Mouse (Mus musculus) C3H10T1/2 (cell line): ENCODE data around the gene Tmem175. TPM values are rescaled to one million over a fixed set of nuclear protein-coding genes. Genes with fewer than 3 reads are reported as not detected.

Experiments used
- polyA plus RNA-seq, 2 experiments: library from polyadenylated mRNA; unstranded; fragments of >200 nt; fragmentation: generic; extraction: Trizol; gene quantifications; one replicate each; pipeline ENCODE4 v1.2.1; 2012; ENCODE audit warnings: missing spikeins in 2 of 2

Gene Tmem175
- 10 to 100 TPM in 1 of 2 experiments, 1 to 10 TPM in 1; 5.8 to 32.3 TPM for polyA plus RNA-seq

GRCm38 (mm10) chr5:108629634-108630483, at the start of gene Tmem175, which contains the start of gene Gak:
Gene Tmem175 (plus strand): TSS chr5:108629770.
Gene Gak (minus strand): TSS chr5:108629755.

GRCm38 (mm10) chr5:108659698-108660631, 30.4 kb downstream of the Tmem175 start, which contains the start of gene Idua:
Gene Idua (plus strand): TSS chr5:108660331.

GRCm38 (mm10) chr5:108668977-108669936, 39.7 kb downstream of the Tmem175 start, which contains the start of gene Dgkq:
Gene Dgkq (minus strand): TSS chr5:108669672.

GRCm38 (mm10) chr5:108675251-108675816, 45.8 kb downstream of the Tmem175 start, which contains the start of gene Slc26a1:
Gene Slc26a1 (minus strand): TSS chr5:108675569.

GRCm38 (mm10) chr5:108692271-108692670, 62.7 kb downstream of the Tmem175 start, which contains the start of gene Fgfrl1:
Gene Fgfrl1 (plus strand): TSS chr5:108692382.

Other genes starting within 250 kb of the Tmem175 start
- gene Pde6b, start 241.4 kb upstream of the Tmem175 start, polyA plus RNA-seq: under 1 TPM in 1 of 2 experiments, not detected in 1; 0.02 TPM
- gene Atp5k, start 195.3 kb upstream of the Tmem175 start, polyA plus RNA-seq: 1,000 to 10,000 TPM in 1 of 2 experiments, 100 to 1,000 TPM in 1; 937 to 1,235 TPM
- gene Mfsd7a, start 180.9 kb upstream of the Tmem175 start, polyA plus RNA-seq: under 1 TPM; 0.08 to 0.77 TPM
- 1 to 10 TPM; 1.7 to 7.6 TPM for gene Pcgf3, start 168.5 kb upstream of the Tmem175 start, polyA plus RNA-seq
- gene Cplx1, start 79.7 kb upstream of the Tmem175 start, polyA plus RNA-seq: under 1 TPM in 1 of 2 experiments, not detected in 1; 0.02 TPM
- 10 to 100 TPM; 19.5 to 43.3 TPM for gene Gak, start within 50 bp of the Tmem175 start, polyA plus RNA-seq
- gene Idua, start 30.6 kb downstream of the Tmem175 start, polyA plus RNA-seq: 1 to 10 TPM in 1 of 2 experiments, under 1 TPM in 1; 0.69 to 6.2 TPM
- gene Dgkq, start 39.9 kb downstream of the Tmem175 start, polyA plus RNA-seq: 1 to 10 TPM in 1 of 2 experiments, under 1 TPM in 1; 0.55 to 4.4 TPM
- gene Slc26a1, start 45.8 kb downstream of the Tmem175 start, polyA plus RNA-seq: under 1 TPM; 0.04 to 0.14 TPM
- gene Fgfrl1, start 62.6 kb downstream of the Tmem175 start, polyA plus RNA-seq: 10 to 100 TPM; 11.3 to 58.4 TPM
- gene Rnf212, start 145.2 kb downstream of the Tmem175 start, polyA plus RNA-seq: not detected
- not detected for gene Tmed11, start 165.6 kb downstream of the Tmem175 start, polyA plus RNA-seq
- gene Vmn2r8, start 179.1 kb downstream of the Tmem175 start, polyA plus RNA-seq: not detected
- not detected for gene Vmn2r9, start 222.8 kb downstream of the Tmem175 start, polyA plus RNA-seq